Mouse (Mus musculus) lung, postnatal 10 days (tissue): Measurements from ENCODE around the gene Rps6kc1.

Experiments used
- DNase-seq: peaks from one replicate; pipeline ENCODE4 v3.0.0; 2021

Gene Rps6kc1

DNA sequence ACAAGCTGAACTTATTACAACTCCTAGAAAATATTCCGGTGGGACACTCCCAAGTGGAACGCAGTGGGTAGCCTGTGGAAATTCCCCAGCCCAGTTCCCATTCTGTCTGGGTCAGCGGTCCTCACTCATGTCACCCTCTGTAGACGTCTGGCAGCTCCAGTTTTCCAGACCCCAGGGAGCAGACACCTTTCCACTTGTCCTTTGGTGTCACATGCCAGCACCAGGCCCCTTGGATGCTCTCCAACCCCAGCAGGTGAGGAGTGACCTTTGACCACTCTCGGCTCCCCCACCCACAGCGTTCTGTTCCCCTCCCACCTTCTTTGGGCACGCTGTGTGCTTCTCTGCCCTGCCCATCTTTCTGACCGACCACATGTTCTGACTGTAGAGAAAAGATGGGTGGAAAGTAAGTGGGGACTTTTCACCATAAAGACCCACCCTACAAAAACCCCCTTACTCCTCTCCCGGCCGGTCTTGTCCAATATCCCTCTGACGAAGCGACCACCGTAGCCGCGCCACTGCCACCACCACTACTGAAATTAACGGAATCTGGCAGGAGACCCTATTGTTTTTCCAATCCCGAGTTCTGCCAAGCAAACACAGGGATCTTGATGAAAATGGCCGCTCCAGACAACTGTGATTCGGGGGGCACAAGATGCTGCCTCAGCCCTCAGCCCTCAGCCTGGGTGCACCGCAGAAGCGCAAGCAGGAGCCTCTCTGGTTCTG lies 246.6 kb downstream of the Rps6kc1 start:
- DNase-seq, result no peak

DNA sequence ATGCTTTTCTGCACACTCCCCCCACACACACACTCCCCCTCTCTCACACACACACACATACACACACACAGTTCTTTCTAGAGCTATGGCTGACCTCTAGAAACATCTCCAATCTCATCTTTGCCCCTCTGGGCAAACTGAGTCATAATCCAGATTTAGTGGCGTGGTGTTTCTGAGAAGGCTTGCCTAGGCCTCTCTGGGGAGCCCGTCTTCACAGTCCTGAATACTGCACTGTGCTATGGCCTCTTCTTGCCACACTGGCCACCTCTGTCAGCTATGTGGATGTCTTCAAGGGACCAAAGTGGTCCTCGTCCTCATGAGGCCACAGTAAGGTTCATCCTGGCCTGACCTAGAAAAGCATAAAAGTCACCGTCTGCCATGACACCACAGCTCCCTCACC lies 247.6 kb downstream of the Rps6kc1 start:
- no peak for DNase-seq

DNA sequence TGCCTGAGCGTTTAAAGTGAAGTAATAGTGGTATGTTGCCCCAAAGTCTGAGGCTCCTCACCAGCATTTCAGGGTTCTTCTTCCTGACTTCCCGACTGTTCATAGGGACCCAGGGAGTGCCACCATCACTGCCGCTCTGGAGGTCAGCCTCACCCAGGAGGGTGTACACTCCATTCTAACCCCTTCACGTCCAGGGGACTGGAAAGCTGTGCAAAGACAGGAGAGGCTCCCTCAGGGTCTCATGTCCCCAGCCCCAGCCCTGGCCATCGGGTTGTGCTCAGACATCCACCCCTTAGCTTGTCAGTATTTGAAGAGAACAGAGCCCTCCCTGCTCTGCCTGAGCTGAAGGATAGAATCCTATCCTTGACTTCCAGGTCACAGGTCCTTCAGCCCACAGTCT lies 248.8 kb downstream of the Rps6kc1 start:
- no peak for DNase-seq

DNA sequence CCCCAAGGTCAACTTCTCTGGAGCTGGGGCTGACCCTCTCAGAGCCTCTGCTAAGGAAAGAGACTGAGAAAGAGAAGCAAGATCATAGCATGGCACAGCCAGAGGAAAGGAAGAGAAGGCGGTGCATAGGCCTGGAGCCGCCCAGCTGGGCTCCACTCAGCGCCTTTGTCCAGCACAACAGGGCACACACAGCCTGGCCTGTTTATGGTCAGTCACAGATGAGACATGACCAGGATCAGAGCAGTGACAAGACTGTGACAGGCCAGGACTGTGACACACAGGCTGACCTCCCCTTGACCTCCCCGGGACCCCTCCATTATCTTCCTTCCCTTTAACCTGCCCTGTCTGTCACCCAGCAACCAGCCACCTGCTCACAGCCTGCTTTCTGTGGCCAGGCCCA lies 249.8 kb downstream of the Rps6kc1 start:
- DNase-seq, result no peak

DNA sequence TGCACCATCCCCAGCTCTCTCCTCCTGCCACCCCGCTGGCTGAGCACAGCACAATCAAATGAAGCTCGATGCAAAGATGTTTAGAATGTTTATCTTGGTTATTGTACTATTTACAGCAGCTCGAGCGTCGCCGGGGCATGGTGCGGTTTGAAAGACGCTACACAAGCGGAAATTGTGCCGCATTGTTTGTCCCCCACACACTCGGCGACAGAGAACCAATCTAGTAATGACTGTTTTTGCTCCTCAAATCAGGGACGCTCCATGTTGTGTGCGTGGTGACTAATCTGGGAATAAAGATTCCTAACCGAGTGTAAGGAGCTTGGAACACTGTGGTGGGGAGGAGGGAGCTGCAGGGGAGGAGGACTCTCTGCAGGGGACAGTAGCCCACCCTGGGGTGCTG lies 250.3 kb downstream of the Rps6kc1 start:
- DNase-seq, result no peak

DNA sequence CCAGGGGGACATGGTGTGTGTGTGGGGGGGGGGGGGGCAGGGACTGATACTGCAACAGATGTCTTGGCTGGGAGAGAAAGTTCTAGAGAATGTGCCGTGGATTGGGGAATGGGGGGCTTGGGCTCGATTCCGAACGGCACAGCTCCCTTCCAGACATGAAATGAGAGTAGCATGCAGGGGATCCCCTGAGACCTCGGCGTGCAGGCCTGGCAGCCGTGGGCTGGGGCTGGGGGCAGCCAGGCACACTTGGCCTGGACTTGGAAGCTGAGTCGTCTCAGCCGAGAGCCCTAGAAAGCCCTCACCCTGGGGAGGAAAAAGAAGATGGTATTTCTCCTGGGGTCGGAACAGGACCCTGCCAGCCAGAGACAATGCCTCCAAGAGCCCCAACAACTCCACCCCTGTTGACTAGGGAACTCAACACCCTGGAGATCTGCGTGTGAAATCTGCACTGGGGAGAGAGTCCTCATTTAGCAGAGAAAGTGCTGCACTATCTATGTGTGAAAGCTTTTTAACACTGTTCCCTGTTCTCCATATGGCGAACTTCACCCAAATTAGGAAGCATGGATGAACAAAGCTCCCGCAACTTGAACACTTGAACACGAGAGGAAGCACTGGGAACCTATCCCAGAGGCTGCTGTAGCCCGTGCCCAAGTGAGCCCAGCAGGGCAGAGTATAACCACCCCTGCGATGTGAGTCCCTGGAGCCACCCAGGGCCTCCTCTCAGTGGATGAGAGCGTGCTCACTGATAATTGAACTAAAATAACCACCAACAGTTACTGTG lies 251.7 kb downstream of the Rps6kc1 start:
- DNase-seq, result no peak

DNA sequence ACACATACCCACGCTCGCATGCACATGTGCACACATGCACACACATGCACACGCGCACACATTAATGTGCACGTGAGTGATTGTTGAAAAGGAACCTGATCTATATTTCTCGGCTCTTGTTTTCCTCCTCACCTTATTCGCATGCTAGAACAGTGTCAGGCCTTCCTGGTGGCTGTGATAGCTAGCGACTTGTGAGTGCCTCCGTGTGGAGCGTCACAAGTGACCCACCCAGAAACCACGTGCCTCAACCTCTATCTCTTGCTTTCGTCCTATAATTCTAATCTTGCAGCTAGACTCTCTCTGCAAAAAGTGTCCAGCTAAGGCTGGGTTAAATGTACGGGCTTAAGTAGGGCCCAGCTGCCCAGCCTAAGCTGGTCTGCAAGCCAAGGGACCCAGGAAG lies 253.3 kb downstream of the Rps6kc1 start:
- no peak for DNase-seq

DNA sequence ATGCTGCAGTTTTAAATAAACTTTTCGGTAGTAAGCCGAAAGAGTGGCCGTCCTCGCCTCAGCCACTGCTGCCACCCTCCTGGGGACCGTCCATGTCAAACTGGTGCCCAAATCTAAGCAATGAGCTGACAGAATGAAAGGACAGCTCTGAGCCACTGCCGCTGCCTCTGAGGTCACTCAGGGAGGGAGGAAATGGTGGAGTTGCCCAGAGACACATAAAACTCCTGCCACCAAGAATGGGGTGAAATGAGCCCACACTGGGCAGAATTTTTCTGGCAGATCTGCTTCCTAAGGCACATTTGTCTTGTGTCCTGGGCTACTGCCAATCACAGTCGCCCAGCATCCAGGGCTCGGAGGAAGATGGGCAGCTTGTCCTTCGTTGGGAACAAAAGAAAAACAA lies 255.5 kb downstream of the Rps6kc1 start:
- DNase-seq, result no peak

DNA sequence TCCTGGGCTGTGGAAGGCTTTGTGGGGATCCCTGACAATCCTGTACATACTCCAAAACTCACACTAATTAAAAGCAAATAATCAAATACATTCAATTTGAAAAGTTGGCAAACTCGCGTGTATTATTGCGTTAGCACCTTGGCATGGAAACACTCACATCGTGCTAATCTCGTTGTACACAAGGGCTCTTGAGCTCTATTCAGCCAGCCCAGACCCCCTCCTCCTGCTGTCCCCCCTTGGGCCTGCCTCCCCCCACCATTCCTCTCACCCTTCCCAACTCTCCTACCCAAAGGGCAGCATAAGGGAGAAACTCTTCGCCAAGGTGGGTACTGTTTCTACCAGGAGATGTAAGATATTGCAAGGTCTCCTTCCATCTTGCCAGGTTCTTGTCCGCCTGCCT lies 255.9 kb downstream of the Rps6kc1 start:
- DNase-seq, result no peak

DNA sequence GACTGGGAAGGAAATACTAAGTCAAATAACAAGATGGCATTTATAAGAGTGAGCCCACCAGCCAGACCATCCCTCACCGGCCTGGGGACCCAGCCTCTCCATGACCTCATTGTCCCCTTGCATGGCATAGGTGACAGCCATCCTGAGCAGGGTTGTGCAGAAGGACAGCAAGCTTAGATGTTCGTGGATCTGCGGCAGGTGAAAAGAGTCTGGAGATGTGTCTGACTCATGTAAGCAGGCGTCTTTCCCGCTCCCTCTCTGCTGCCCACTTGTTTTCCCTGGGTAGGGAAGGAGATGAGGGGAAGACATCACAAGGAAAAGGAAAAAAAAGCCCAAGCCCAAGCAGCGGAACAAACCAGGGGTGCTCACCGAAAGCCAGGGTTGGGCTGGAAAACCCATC lies 256.5 kb downstream of the Rps6kc1 start:
- no peak for DNase-seq

DNA sequence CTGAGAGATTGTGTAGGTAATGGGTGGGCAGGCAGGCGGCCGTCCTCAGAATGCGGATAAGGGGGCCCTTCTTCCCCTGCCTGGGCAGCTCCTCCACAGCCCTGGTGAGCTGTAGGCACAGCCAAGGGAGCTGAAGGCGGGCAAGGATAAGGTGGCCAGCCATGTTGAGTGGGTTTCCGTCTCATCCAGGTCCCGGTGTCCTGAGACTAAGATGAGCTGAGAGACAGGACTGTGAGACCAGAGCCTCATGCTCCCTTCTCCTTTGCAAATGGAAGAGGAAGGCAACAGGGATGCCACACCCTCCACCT lies 256.9 kb downstream of the Rps6kc1 start:
- DNase-seq, result no peak

DNA sequence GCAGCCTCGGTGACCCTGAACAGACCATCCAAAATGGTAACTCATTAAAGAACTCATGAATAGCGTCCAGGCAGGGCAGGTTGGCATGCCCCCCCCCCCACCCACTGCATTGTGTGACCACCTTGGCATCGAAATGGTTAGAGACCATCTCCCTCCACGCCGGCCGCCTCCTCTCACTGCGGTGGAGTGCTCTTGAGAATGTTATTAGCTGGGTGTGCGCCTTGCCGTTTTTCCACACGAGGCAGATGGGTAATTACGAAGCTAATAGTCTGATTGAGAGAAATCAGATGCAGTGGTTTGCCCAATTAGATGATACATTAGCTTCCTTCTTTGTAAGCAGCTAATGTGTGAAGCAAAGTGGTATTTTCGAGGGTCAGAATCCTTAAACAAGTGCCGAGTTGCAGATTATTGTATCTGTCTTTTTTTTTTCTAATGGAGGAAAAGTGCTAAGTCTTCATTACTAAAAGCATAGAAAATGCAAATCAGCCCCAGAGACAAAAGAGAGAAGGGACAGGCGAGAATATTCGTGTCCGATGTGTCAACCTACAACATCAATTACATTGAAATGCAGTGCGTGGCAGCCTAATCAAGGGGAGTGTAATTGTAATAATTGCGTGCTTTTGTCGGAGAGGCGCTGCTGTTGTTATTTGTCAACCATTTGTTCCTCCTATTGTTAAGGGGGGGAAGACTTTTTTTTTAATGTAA lies 257.4 kb downstream of the Rps6kc1 start:
- DNase-seq, result no peak

DNA sequence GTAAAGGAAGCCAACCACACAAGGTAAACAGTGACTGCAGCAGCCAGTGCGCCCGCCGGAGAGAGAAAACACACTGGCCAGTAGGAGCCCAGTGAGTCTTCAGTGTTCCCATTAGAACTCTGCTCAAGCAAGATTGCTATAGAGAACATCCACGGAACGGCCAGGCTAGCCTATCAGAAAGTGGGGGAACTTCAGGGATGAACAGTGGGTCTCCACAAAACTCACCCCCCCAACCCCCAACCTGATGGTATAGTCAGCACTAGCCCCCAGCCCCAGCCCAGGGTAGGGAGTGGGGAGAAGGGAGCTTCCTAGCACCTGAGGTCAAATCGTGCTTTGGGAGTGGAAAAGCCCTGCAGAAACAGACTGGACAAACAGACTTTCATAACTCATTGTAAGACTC lies 258.5 kb downstream of the Rps6kc1 start:
- no peak for DNase-seq
